Mouse (Mus musculus) neutrophil, adult 5-6 weeks (primary cell): ENCODE measurements around the gene Dppa5a. TPM values are rescaled to one million over a fixed set of nuclear protein-coding genes. Genes with fewer than 3 reads are reported as not detected.
"Not testable (repeated sequence)": the region's sequence is repeated elsewhere in the genome, so short reads cannot be mapped to it uniquely, and the experiment has no call there.

Source experiments
- ATAC-seq: fragments of 151-379, 151-347 bp; 2 replicates; pipeline ENCODE4 v1.8.0; 2017; ENCODE audit warnings: mild to moderate bottlenecking, moderate TSS enrichment; ENCODE audit not compliant: insufficient number of reproducible peaks, poor library complexity, low FRiP score, severe bottlenecking; ENCODE audit errors: extremely low read depth
- total RNA-seq: library from RNA; stranded (forward); fragments of 200-1000 nt; gene quantifications from 2 replicates; pipeline ENCODE4 v1.2.3, GENCODE M21; 2017

The Dppa5a gene
- not detected in 2 replicates for total RNA-seq

- ATAC-seq = not testable (repeated sequence)
Measured at GRCm38 (mm10) chr9:78367959-78368358, at the start of gene Dppa5a. Dppa5a (minus strand) TSS chr9:78368177.

DNA sequence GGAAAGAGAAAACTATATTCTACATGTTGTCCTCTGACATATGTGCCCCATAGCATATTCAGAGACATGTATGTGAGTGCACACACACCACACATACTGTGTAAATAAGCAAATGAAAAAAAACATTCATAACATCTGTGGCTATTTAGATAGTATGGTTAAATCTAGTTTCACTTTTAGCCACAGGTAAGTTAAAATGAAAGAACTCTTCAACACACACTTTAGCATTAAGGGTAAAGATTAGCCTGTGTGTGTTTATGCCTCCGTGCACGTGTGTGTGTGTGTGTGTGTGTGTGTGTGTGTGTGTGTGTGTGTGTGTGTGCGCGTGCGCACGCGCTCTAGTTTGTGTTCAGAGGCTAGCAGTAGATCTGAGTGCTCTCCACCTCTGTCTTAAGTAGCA, 33.6 kb upstream of the Dppa5a start:
- no peak for ATAC-seq

- ATAC-seq = no peak
Measured at GRCm38 (mm10) chr9:78400570-78400969, 32.6 kb upstream of the Dppa5a start.

GRCm38 (mm10) chr9:78396517-78396916, 28.5 kb upstream of the Dppa5a start:
- no peak for ATAC-seq

DNA sequence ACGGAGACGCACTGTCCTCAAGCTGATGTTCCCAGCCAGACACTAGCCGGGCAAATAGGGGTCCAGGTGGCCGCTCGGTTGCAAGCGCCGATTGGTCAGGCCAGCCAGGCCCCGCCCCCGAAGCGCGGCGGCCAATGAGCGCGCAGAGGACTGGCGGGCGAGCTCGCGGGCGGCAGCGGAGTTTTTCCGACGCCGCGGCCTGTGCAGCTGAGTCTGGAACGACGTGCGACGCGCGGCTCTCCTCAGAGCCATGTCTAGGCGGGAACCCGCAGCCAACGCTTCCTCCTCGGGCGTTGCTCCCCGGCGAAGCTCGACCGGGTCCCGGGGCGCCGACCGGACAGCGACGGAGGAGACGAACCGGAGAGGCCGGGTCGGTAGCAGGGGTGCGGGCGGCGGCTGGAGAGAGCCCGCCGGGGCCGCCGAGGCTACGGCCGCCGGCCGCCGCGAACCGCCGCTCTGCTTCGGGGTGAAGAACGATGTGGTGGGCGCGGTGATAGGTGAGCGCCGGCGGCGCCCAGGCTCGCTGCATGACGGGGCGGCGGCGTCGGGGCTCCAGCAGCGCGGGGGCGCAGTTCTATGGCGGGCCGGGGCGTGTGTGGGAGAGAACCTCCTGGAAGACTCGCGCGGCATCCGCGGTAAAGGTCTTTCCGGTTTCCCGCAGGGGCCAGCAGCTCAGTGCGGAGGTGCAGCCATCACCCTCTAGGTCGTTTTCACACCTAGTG, 27.8 kb upstream of the Dppa5a start, which contains the start of gene Ddx43:
Ddx43 (plus strand) TSS at position 148 of the 722 bp plus-strand sequence.
- 0 out of 2 replicates have a peak, but pooled peaks have one; percentile 3 for ATAC-seq

DNA sequence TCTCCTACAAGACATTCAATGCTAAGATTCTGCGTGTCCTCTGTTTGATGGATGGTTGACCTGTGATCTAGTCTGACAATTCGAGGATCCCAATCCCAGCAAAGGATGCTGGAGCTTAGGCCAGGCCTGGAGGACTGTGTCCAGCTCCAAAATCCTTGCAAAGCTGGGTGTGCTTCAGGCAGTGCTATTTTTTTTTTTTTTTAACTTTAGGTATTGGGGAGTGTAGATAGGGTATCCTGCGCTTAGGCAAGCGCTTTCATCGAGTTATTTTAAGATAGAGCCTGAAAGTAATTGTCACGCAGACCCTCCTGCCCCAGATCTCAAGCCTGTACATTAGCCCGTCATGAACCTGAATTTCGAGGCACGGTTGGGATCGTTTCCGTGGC, 27.3 kb upstream of the Dppa5a start:
- ATAC-seq = no peak

DNA sequence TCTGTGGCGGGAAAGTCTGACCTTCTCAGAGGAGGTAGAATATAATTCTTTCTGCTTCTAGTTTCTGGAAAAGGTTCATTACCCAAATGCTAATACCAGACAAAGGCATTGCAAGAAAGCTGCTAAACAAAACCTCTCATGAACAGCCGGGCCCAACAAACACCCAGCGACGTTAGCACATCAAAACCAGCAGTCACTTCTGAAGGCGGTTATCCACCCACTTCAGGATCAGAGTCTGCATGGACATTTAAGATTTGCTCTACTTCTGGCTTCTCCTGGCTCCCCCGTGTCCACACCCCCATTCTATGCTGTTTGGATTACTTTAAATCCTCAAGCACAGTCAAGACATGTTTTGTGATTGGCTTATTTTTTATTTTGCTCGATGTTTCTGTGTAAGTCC, 26.6 kb upstream of the Dppa5a start:
- no peak for ATAC-seq

- no peak for ATAC-seq
Measured at GRCm38 (mm10) chr9:78393741-78394140, 25.8 kb upstream of the Dppa5a start.

- no peak for ATAC-seq
Measured at GRCm38 (mm10) chr9:78389981-78390380, 22.0 kb upstream of the Dppa5a start.

DNA sequence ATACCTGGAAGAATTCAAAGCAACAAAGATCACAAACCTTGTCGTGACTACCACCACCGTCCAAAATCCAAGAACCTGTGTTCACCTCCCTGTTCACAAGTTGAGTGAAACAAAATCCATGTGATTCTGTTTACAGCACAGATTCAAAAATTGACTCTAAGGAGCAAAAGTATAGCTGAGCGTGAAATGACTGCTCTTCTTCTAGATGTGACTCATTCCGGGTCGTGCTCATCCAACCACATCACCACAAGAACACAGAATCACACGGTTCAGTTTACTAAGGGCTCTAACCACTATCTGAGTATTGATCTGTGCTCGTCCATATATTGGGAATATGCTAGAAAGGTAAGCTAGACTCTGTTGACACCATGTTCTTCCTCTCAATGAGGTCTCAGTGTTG, 19.0 kb upstream of the Dppa5a start:
- no peak for ATAC-seq

DNA sequence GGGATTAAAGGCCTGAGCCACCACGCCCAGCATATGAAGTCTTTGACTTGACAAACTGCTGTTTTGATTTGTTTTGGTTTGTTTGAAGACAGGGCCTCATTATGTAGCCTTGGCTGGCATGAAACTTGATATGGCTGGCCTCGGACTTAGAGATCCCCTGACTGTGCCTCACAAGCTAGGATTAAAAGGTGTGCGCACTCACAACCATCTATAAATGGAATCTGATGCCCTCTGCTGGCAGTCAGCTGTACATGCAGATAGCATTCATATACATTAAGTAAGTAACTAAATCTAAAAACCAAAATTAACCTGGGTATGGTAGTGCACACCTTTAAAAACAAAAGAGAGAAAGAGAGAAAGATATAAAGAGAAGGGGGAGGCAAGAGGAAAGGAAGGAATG, 17.9 kb upstream of the Dppa5a start:
- ATAC-seq = no peak

GRCm38 (mm10) chr9:78378113-78378785, 10.3 kb upstream of the Dppa5a start, which contains the start of gene Ooep:
Ooep (minus strand) TSS chr9:78378725.
- ATAC-seq = no peak

DNA sequence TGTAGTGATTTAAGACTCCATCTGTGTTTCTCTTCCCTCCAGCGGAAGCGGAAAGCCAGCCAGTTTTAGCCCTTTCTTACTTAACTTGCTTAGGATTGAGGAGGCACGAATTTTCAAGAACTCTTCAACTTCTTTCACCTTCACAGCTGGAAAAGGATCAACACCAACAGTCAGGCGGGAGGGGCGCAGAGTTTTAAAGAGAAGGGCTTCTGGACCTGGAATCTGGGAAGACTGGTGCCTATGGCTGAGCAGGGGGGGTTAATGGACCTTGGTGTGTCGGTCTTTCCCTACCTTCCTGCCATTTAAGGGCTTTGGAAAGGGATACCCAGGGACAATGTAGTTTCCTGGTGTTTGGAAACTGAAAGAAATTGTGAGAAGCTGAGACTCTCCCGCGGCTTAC, 9.6 kb upstream of the Dppa5a start:
- ATAC-seq = no peak

DNA sequence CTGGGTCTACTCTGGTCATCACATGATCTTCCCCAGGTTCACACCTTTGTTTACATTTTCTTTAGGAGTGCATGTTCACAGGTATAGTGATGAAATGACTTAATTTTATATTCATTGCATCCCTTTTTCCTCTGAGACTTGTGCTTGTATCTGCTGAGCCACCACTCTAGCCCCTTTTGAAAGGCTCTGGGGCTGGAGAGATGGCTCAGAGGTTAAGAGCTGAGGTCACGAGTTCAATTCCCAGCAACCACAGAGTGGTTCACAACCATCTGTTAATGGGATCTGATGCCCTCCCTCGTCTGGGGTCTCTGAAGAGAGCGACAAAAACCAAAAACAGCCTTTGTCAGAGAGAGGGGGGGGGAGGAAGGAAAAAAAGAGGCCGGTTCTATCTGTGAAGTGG, 7.5 kb upstream of the Dppa5a start:
- ATAC-seq = no peak

DNA sequence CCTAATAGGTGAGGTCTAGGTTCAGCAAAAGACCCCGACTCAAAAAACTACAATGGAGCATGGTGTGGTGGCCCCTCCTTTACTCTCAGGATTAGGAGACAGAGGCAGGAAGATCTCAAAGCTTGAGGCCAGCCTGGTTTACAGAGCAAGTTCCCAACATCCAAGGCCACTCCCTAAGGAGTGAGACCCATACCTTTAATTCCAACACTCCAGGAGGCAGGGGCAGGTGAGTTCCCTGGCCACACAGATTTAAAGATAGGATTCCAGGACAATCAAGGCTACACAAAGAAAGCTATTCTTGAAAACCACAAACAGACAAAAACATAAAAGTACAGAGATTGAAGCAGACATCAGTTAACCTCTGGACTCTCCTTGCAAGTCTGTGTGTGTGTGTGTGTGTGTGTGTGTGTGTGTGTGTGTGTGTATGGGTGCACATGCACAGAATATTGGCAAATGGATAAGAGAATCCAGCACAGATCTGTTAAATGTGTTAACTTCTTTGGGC, 7.0 kb upstream of the Dppa5a start:
- ATAC-seq = no peak

- ATAC-seq = no peak
Measured at GRCm38 (mm10) chr9:78374397-78374796, 6.4 kb upstream of the Dppa5a start.

- ATAC-seq = no peak
Measured at GRCm38 (mm10) chr9:78372827-78373504, 5.0 kb upstream of the Dppa5a start.

- ATAC-seq = no peak
Measured at GRCm38 (mm10) chr9:78371441-78371840, 3.5 kb upstream of the Dppa5a start.

DNA sequence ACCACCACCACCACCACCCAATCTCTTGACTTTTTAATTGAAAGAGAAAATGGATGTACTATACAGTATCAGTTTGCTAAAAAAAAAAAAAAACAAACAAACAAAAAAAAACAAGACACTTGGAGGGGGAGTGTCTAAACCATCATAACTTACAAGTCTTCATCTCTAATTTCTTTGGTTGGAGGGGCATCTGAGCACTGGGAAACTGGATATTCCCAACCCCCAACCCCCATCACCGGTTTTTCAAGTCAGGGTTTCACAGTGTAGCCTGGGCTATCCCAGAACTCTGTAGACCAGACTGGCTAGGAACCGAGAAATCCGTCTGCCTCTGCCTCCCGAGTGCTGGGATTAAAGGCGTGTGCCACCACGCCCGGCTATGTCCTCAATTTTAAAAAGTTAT, 1.8 kb upstream of the Dppa5a start:
- ATAC-seq = no peak

GRCm38 (mm10) chr9:78369349-78369748, 1.4 kb upstream of the Dppa5a start:
- no peak for ATAC-seq
